Mouse (Mus musculus): ENCODE measurements at regions not wholly inside any gene's neighbourhood (a gene's known extent, or its start where the extent isn't known, plus 50 kb on each side); places are given as distances from the start of the nearest gene placed in this dataset.

- peak in 1 of 2 experiments; percentile 15 for DNase-seq
- intact Hi-C loops (cut with DNase I), result no loop called here
Measured at GRCm38 (mm10) chr8:23580701-23581100, 1145.0 kb downstream of the Adam3 start.

All from heart, postnatal 10 days (tissue).